Mouse (Mus musculus): ENCODE results near the gene Iqschfp.

Gene Iqschfp

GRCm38 (mm10) chr3:68610011-68610410, 718.0 kb downstream of the Iqschfp start:
- no peak for DNase-seq

- DNase-seq: no peak
Observed at GRCm38 (mm10) chr3:68610598-68611261, 718.7 kb downstream of the Iqschfp start.

- no peak for DNase-seq
Observed at GRCm38 (mm10) chr3:68615042-68615810, 723.2 kb downstream of the Iqschfp start.

- DNase-seq: no peak
Observed at GRCm38 (mm10) chr3:68616363-68616762, 724.3 kb downstream of the Iqschfp start.

GRCm38 (mm10) chr3:68617708-68618107, 725.7 kb downstream of the Iqschfp start:
- no peak for DNase-seq

GRCm38 (mm10) chr3:68619097-68619496, 727.1 kb downstream of the Iqschfp start:
- peak in 1 of 2 experiments; percentile 52 for DNase-seq

- no peak for DNase-seq
Observed at GRCm38 (mm10) chr3:68621971-68622370, 729.9 kb downstream of the Iqschfp start.

GRCm38 (mm10) chr3:68623036-68623435, 731.0 kb downstream of the Iqschfp start:
- DNase-seq: no peak

- no peak for DNase-seq
Observed at GRCm38 (mm10) chr3:68624471-68624870, 732.4 kb downstream of the Iqschfp start.

- no peak for DNase-seq
Observed at GRCm38 (mm10) chr3:68630261-68630660, 738.2 kb downstream of the Iqschfp start.

- DNase-seq: no peak
Observed at GRCm38 (mm10) chr3:68630821-68631220, 738.8 kb downstream of the Iqschfp start.

- DNase-seq: no peak
Observed at GRCm38 (mm10) chr3:68632714-68633113, 740.7 kb downstream of the Iqschfp start.

GRCm38 (mm10) chr3:68633577-68633976, 741.5 kb downstream of the Iqschfp start:
- no peak for DNase-seq

GRCm38 (mm10) chr3:68637960-68638359, 745.9 kb downstream of the Iqschfp start:
- DNase-seq: no peak

GRCm38 (mm10) chr3:68638703-68639102, 746.7 kb downstream of the Iqschfp start:
- DNase-seq: no peak

GRCm38 (mm10) chr3:68642935-68643334, 750.9 kb downstream of the Iqschfp start:
- DNase-seq: no peak

- DNase-seq: no peak
Observed at GRCm38 (mm10) chr3:68646387-68647130, 754.5 kb downstream of the Iqschfp start.

GRCm38 (mm10) chr3:68647282-68647681, 755.2 kb downstream of the Iqschfp start:
- no peak for DNase-seq

- no peak for DNase-seq
Observed at GRCm38 (mm10) chr3:68650251-68650650, 758.2 kb downstream of the Iqschfp start.

GRCm38 (mm10) chr3:68656607-68657352, 764.7 kb downstream of the Iqschfp start:
- no peak for DNase-seq

GRCm38 (mm10) chr3:68657589-68658245, 765.7 kb downstream of the Iqschfp start:
- DNase-seq: no peak

GRCm38 (mm10) chr3:68659996-68660395, 768.0 kb downstream of the Iqschfp start:
- no peak for DNase-seq

Data from cerebellum, adult 18-20 months (tissue).